Mouse (Mus musculus): ENCODE results near the gene Serpinf2.
A peak's percentile ranks its signal among the peaks of the same experiment; 100 is the strongest.

Gene Serpinf2

DNA sequence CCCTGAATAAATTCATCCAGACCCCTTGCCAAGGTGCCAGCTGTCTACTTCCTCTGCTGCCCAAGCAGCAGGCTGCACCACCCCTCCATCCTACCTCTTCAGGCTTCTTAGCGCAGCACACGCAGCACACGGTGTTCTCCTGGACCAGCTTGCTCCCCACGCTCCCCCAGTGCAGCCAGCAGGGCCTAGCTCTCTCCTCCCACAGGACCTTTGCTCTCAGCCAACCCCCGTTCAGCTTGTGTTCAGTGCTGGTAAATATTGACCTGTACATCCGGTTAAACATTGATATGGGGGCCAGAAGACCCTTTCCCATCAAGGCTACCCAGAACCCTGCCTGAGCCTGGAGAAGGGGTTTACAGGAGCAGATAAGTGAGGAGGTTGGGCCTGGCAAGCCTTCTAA, at the start of gene Serpinf2:
TSS of gene Serpinf2 (minus strand) at position 229 of the 400 bp plus-strand sequence.
- DNase-seq (ENCODE audit: low spot score in 2 of 2), result no peak

DNA sequence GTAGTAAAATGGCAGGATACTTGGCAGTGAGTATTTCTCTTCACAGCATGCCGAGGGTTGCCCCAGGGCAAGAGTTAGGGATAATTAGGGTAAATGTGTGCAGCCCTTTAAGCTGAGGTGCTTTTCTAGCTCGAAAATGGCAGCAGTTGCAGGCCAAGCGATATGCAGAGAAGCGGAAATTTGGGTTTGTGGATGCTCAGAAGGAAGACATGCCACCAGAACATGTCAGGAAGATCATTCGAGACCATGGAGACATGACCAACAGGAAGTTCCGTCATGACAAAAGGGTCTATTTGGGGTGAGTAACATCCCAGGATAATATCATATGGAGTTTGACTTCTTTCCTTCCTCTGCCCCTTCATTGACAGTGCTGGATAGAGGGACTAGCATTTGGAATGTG, 48.1 kb upstream of the Serpinf2 start:
- DNase-seq (ENCODE audit: low spot score in 2 of 2), result no peak

DNA sequence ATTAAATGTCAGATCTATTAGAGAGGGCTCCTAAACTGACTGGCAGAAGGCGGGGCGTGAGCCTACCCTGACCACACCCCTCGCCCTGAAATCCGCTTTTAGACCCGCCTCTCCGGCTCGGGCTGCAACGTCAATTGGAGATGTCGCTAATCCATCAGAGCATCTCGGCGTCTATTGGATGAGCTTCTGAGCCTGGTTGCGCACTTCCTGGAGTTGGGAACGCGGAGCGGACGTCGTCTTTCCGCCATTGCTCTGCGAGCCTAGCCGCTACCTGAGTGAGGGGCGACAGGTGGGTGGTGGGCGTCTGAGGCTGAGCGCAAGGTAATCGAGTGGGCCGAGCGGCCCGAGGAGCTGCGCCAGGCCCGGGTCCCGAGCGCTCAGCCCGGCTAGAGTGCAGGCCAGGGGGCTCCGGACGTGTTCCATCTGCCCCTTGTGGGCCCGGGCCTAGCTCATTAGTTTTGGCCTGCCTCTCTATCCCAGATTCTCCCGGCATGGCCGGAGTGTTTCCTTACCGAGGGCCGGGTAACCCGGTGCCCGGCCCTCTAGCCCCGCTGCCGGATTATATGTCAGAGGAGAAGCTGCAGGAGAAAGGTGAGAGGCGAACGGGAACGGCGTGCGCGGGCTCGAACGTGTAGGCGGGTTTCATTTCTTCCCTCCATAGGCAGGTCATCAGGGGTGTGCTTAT, 47.4 kb upstream of the Serpinf2 start, which contains the start of gene Prpf8:
TSS of gene Prpf8 (plus strand) at position 216 of the 685 bp plus-strand sequence.
- peak; percentile 97 for DNase-seq (ENCODE audit: low spot score in 2 of 2)

DNA sequence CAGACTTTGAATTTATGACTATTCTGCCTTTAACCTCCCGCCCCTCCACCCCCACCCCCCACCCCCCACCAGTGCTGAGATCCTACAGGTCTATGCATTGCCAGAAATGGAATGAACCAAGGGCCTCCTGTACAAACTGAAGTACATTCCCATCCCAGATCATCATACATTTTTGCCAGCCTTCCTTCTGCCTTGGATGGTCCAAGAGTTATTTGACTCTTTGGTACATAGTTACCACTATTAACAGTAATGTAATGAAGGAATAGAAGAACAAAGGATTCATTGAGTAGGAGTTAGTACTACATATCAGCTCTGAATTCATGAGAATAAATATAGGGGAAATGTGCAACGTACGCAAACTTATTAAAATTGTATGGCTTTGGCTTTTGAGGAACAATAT, 46.8 kb upstream of the Serpinf2 start:
- DNase-seq (ENCODE audit: low spot score in 2 of 2), result no peak

DNA sequence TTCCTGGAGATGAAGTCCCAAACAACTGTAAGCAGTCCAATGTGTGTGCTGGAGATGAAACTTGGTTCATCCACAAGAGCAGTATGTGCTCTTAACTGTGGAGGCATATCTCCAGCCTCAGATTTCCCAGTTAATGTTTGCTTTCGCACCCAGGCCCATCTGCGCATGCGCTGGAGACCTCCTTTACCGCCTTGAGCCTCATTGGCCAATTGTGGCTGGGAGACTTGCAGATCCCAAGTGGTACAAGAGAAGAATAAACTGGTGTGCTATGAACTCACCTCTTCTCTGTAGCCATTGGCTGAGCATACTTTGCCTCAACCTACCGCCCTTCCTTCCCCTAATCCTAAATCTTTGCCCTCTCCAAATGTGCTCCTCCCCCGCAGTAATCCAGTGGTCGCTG, 34.0 kb upstream of the Serpinf2 start:
- DNase-seq (ENCODE audit: low spot score in 2 of 2), result no peak

DNA sequence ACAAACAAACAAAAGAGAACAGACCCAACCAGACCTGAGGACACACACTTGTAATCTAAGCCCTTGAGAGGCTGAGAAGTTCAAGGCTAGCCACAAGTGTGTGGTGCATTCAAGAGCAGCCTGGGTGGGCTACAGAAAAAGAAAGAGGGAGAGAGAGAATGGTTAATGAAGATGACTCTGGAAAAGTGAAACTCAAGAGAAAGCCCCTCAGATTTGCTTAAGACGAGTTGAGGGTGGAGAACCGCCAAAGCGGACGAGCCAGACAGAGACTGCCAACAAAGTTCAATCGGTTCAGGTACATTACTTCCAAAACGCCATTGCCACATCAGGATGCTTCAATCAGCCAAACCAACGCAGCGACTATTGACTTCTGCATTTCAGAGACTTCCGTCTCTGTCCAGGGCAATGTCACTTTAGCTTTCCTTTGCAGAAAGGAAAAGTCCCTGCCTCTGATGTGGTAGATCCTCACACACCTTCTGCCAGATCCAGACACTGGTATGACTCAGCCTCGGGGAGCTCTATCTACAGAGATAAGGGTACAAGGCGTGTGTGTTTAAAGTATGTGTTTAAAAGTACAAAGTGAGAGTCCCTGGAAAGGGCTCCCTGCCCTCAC, 33.2 kb upstream of the Serpinf2 start:
- no peak for DNase-seq (ENCODE audit: low spot score in 2 of 2)

DNA sequence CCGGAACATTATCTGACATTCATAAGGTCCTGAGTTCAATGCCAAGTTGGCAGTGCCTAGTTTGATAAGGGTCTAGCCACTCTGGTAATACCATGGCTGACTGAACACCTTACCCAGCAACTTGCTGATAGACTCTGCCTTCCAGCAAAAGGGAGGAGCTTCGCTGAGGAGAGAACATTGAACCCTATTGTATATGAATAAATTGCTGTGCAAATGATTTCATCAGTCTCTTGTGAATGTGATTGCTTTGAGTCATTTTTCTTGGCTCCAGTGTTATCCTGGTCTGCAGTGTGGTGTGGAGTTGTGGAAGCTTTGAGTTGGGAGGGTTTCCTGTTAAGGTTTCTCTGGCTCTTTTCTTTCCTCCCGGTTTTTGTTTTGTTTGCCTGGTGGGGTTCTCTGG, 31.3 kb upstream of the Serpinf2 start:
- no peak for DNase-seq (ENCODE audit: low spot score in 2 of 2)

DNA sequence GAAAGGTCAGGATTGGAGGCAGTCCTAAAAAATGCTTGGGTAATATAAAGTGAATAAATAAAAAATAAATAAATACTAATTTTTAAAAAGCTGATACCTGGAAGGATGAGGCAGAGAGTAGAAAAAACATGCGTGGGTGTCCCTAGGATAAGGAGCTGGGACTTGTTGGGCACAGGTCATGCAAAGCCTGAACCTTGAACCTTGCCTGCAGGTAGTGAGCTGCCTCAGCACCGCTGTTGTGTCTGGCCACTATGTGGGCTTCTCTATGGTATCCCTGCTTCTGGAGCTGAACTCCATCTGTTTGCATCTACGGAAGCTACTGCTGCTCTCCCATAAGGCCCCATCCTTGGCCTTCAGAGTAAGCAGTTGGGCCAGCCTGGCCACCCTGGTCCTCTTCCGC, 29.9 kb upstream of the Serpinf2 start:
- no peak for DNase-seq (ENCODE audit: low spot score in 2 of 2)

DNA sequence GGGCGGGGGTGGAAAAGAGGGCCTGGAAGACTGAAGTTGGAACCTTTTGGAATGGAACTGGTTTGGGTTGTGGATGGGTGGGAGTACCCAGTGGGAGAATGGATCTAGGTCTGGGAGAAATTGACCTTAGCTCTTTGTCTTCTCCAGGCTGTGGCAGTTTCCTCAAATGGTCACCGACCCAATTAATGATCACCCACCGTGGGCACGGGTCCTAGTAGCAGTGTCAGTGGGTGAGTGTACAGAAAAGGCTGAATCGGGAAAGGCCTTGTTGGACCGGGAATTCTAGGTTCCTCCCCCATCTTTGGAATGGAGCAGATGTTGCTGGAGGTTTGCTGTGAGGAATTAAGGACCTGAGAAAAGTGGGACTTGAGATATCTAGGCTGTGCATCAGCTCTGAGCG, 29.0 kb upstream of the Serpinf2 start:
- no peak for DNase-seq (ENCODE audit: low spot score in 2 of 2)

DNA sequence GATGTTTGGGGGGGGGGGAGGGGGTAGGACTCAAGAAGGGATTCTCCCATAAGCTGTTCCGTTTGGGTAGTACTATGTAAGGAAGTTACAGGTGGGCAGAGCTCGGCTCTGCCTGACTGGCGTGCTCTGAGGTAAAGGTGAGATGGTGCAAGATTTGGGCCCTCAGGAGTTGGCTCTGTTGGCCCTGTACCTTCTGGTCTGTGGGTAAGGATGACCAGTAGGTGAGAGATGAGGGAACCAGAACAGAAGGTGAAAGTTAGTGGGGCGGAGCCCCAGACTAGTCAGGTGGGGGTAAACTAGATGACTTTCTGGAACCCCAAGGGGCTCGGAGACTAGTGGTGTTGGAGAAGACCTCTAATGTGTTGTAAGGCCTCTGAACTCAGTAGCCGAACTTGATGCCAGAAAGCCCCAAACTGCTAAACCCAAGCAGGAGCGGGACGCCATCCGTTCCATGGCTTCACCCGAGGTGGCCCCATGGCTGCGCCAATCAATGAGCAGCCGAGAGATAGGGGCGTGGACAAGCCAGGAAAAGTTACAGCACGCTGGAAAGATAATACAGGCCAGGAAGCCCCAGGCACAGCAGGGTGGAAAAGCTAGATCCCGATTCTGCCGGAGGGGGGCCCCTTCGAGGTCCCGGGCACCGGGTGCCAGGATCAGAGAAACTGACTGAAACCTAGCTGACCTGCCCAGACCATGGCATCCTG, 28.3 kb upstream of the Serpinf2 start:
- DNase-seq (ENCODE audit: low spot score in 2 of 2), result peak in 1 of 2 experiments; percentile 60

DNA sequence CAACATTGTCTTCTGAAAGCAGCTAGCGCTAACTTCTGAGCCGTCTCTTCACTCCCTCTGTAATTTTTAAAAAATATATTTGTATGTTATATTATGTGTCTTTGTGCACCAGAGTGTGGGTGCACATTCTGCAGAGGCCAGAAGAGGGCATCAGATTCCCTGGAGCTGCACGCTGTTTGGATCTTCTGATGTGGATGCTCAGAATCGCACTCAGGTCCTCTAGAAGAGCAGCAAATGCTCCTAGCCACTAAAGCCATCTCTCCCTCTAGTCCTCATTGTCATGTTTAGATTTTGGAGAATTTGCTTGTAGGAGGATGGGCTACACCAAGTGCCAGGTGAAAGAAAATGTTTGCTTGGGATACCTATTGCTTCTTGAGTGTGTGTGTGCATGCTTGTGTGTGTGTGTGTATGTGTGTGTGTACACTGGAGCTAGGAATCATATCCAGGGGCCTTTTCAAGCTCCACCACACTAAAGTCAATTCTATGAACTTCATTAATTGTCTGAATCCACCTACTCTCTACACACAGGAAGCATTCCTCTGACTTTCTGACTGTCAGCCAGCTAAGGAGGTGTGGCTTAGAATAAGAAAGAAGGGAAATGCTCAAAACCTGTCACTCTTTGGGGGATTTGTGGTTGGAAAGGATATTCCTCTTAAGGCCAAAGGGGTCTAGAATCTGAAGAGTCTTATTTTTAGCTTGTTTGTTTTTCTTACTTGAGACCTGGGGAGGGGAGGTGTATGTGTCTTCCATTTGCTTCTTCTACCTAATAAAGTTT, 27.5 kb upstream of the Serpinf2 start:
- DNase-seq (ENCODE audit: low spot score in 2 of 2), result no peak

DNA sequence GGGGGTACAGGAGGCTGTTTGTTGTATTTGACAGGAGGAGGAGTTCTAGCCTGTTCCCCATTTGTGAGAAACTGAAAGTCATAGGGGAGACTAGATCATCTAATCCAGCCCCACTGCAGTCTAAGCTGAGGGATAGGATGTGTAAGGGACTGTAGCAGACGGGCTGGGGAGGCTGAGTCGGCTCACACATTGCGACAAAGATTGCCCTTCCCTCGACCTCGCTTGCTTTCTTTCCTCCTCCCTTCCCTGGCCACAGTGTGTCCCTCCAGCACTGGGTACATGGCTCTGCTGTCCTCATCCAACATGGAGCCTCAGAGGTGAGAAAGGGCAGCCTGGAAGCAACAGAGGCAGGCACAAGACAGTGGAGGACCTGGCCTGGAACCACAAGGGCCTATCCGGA, 25.7 kb upstream of the Serpinf2 start:
- no peak for DNase-seq (ENCODE audit: low spot score in 2 of 2)

DNA sequence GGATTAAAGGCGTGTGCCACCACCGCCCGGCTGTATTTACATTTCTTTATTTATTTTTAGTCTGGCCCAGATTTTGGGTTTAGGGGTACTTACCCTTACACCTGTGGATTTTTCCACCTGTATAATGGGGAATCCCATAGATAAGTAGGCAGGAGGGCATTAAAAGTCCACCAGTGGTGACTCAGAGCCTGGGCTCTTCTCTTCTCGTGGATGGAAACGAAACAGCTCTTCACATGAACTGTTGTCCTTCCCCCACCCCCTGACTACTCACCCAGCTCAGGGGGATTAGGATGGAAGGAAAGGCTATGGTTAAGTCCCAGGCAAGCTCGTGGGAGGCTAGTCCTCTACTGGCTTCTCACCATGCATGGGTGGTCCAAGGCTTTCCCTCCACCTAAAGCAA, 25.0 kb upstream of the Serpinf2 start:
- DNase-seq (ENCODE audit: low spot score in 2 of 2), result no peak

DNA sequence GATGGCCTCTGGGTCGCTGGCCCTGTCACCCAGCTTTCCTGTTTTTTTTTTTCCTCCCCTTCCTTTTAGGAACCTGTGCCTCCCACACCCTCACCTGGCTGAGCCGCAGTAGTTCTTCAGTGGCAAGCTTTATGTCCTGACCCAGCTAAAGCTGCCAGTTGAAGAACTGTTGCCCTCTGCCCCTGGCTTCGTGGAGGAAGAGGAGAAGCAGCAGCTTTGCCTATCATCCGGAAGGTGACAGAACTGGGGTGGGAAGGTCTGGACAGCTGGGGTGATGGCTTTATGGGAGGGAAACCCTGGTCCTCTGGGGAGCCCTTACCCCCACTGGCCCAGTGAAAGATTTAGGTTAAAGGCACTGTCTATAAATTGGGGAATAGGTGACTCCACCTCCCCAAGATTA, 24.2 kb upstream of the Serpinf2 start:
- DNase-seq (ENCODE audit: low spot score in 2 of 2), result no peak

DNA sequence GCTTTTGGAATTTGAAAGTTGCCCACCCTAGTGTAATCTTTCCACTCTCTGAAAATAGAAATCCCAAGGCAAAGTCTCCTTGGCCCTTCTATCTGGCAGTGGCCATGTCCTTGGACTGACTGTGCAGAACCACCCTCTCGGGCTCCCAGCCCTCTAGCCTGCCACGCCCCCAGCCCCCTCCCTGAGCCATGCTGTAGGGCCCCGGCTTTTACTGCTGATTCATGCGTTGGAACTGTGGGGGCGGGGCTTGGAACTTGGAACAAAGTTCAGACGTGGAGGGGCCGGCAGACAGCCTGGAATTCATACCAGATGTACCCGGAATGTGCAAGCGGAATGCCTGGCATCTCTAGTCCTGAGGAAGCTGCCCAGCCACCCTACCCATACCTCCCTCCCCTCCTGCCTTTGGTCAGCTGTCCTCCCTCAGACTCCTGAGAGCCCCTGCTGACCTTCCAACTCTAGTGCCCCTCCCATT, 23.5 kb upstream of the Serpinf2 start:
- DNase-seq (ENCODE audit: low spot score in 2 of 2), result peak; percentile 86 to 92

DNA sequence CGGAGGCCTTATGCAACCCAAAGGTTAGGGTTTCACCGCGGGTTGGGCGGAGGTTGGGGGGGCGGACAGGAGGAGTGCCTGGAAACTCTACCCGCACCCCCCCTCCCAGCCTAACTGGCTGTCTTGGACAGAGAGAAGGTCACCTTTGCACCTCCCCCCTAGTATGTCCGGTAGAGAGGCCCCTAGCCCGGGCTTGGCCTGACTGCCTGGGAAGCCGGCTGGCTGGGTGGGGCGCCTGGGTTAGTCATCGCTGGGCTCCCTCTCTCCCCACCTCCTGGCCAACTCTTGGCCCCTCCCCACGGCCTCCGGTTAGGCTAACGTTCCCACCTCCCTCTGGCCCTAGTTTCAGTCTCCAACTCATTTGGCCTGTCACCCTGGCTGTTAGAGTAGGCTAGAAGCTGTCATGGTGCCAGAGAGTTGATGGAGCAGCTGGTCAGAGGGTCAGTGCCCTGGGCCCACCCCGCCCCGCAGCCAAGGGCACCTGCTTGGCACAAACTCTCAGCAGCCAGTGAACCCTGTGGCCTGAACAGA, 22.9 kb upstream of the Serpinf2 start:
- DNase-seq (ENCODE audit: low spot score in 2 of 2), result peak; percentile 85 to 91

DNA sequence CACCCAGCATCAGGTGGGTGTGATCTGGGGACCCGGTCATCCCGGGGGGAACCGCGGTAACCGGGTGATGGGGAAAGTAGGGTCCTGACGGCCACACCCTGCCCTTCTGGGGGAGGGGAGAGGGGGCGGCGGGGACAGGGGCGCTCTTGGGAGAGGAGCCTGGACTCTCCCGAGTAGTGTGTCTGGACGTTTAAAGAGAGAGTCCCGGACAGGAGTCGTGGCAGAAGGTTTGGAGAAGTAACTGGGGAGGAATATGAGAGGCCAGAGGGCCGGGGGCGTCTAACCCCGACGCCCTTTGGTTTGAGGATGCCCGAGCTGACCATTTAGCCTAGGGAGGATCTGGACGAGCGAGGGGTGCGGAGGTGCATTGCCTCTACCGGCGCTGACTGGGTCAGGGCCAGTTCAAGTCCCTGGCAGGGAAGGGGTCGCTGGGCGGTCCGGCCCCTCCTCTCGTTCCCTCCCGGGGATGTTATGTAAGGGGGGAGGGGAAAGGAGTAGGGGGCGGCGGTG, 22.4 kb upstream of the Serpinf2 start:
- no peak for DNase-seq (ENCODE audit: low spot score in 2 of 2)

DNA sequence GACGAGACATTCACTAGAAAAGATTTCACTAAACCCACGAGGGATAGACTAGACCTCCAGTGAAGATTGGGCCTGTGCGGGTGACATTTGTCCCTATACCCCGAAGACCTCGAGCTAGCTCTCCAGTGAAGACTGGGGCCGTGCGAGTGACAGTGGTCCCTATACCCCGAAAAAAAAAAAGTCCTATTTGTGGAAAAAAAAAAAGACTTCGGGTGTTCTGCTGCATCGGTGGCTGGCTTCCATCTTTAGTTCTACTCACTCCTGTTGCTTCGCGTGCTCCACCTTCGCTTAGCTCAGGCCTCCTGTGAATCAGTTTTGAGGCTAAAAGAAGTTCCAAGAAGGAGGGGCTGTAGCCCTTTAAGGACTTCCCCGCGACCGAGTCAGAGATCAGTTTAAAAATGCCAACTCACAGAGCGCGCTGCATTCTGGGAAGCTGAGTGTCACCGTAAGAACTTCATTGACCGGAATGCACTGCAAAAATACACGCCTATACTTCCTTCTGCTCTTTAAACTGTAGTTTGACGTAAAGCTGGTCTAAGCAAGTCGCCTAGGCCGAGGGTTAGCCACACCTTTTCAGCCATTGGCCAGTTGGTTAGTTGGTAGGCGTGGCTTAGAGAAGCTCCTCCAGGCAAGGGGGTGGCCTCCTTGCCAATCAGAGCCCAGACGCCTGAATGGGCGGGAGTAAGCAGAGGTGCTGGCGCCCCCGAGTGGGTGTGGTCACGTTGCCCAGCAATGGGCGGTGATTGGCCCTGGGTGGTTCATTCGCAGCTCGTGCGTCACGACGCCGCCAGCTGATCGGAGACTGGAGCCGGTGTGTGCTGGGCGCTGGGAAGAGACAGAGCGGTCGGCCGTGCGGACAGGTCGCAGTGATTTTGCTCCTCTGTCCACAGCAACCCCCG, 21.7 kb upstream of the Serpinf2 start, which contains the start of gene Tlcd2:
TSS of gene Tlcd2 (plus strand) at position 872 of the 899 bp plus-strand sequence.
- peak; percentile 99 to 100 for DNase-seq (ENCODE audit: low spot score in 2 of 2)

DNA sequence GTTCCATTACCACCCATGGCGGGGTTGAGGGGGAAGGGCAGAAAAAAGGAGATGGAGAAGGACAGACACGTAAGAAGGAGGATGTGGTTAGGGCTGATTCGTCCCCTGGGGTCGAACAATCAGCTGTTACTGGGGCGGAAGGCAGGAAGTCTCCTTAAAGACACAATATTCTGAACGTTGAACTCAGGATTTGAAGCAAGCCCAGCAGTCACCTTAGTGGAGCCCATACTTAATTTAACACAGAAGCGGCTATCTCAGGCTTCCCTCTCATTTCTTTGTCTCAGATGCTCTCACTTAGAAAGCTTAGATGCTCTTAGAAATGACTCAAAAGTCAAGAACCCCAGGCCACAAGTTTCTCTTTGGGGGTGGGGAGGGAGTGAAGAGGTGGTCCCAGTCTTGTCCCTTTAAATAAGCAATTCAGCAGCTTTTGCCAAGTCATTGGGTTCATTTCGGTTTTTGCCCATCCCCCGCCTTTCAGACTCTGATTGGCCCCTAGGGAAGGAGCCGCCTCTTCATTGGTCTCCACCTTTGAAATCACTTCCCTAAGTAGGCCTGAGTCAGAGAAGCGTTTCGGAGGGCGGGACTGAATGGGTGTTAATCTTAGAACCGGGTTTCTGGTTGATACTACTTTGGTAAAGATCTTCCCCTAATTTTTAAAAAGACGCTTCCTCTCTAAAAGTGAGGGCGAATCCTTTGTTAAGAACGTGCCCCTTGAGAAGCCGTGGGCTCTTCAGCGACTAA, 20.9 kb upstream of the Serpinf2 start:
- peak; percentile 85 to 91 for DNase-seq (ENCODE audit: low spot score in 2 of 2)

DNA sequence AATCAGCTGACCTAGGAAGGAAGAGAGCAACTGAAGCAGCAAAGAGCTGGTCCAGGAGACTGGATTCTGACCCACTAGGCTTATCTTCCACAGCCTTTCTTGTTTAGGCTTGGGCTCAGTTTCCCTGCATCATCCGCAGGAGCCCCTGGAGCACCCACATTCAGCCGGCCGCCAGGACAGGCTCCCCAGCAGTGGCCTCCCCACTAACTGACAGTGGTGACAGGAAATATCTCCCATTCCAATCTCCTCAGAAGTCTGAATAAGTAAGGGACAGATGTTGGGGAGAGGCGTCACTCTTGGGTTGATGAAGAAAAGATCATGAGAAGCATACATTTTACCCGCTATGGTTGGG, 20.3 kb upstream of the Serpinf2 start:
- DNase-seq (ENCODE audit: low spot score in 2 of 2), result no peak
